Mouse (Mus musculus): Measurements from ENCODE around the gene Kctd10. TPM values are rescaled to one million over a fixed set of nuclear protein-coding genes. Genes with fewer than 3 reads are reported as not detected.

The Kctd10 gene
- polyA plus RNA-seq, 1 experiment from 2014 or later, result 103 TPM

- no peaks in the 10 kb centered on the region for H3K9me3 ChIP-seq (replicated peaks)
- H3K36me3 ChIP-seq, result peaks cover 82% of the 10 kb centered on the region
- peaks cover 55% of the 10 kb centered on the region for H3K4me1 ChIP-seq
- no peak overlapping the region; the same call in 1 of the 2 replicates for H3K27ac ChIP-seq (replicated peaks)
- no peak for DNase-seq (ENCODE audit: low spot score)
- H3K4me3 ChIP-seq, result no peak overlapping the region
- no peaks in the 10 kb centered on the region for H3K27me3 ChIP-seq (ENCODE audit: low read depth, poor library complexity, severe bottlenecking)
- 88% methylated on average over 9 of the region's 9 CpGs for WGBS
Measured at GRCm38 (mm10) chr5:114373581-114373980, 6.7 kb downstream of the Kctd10 start.

GRCm38 (mm10) chr5:114373174-114373573, 7.1 kb downstream of the Kctd10 start:
- no peaks in the 10 kb centered on the region for H3K27me3 ChIP-seq (ENCODE audit: low read depth, poor library complexity, severe bottlenecking)
- peaks cover 52% of the 10 kb centered on the region for H3K4me1 ChIP-seq
- no peak for DNase-seq (ENCODE audit: low spot score)
- H3K27ac ChIP-seq (replicated peaks), result peak overlapping the region; percentile 63; the same call in 1 of the 2 replicates
- WGBS, result 77% methylated on average over 11 of the region's 11 CpGs
- no peak overlapping the region for H3K4me3 ChIP-seq
- peaks cover 86% of the 10 kb centered on the region for H3K36me3 ChIP-seq
- no peaks in the 10 kb centered on the region for H3K9me3 ChIP-seq (replicated peaks)

GRCm38 (mm10) chr5:114372565-114372964, 7.7 kb downstream of the Kctd10 start:
- H3K4me3 ChIP-seq, result no peak overlapping the region
- peak; percentile 40 for DNase-seq (ENCODE audit: low spot score)
- 37% methylated on average over 11 of the region's 11 CpGs for WGBS
- H3K4me1 ChIP-seq, result peaks cover 46% of the 10 kb centered on the region
- peak overlapping the region; percentile 63; the same call in 1 of the 2 replicates for H3K27ac ChIP-seq (replicated peaks)
- no peaks in the 10 kb centered on the region for H3K27me3 ChIP-seq (ENCODE audit: low read depth, poor library complexity, severe bottlenecking)
- peaks cover 92% of the 10 kb centered on the region for H3K36me3 ChIP-seq
- no peaks in the 10 kb centered on the region for H3K9me3 ChIP-seq (replicated peaks)

GRCm38 (mm10) chr5:114371731-114372473, 8.4 kb downstream of the Kctd10 start:
- Histone ChIP-seq H3K4me3 (no peak overlapping the region), H3K36me3 (peaks cover 99% of the 10 kb centered on the region), H3K27ac (replicated peaks) (peak overlapping the region; percentile 63; the same call in 1 of the 2 replicates), H3K9me3 (replicated peaks) (no peaks in the 10 kb centered on the region), H3K4me1 (peaks cover 43% of the 10 kb centered on the region), H3K27me3 (ENCODE audit: low read depth, poor library complexity, severe bottlenecking) (no peaks in the 10 kb centered on the region)
- DNase-seq (ENCODE audit: low spot score), result no peak
- WGBS, result 74% methylated on average over 25 of the region's 25 CpGs

GRCm38 (mm10) chr5:114371331-114371730, 9.0 kb downstream of the Kctd10 start:
- Histone ChIP-seq H3K27me3 (ENCODE audit: low read depth, poor library complexity, severe bottlenecking) (no peaks in the 10 kb centered on the region), H3K27ac (replicated peaks) (no peak overlapping the region), H3K36me3 (peaks cover 100% of the 10 kb centered on the region), H3K9me3 (replicated peaks) (no peaks in the 10 kb centered on the region), H3K4me3 (no peak overlapping the region), H3K4me1 (peaks cover 43% of the 10 kb centered on the region)
- 81% methylated on average over 3 of the region's 3 CpGs for WGBS
- no peak for DNase-seq (ENCODE audit: low spot score)

GRCm38 (mm10) chr5:114370371-114370776, 9.9 kb downstream of the Kctd10 start:
- Histone ChIP-seq H3K36me3 (peaks cover 100% of the 10 kb centered on the region), H3K4me1 (peaks cover 43% of the 10 kb centered on the region), H3K27me3 (ENCODE audit: low read depth, poor library complexity, severe bottlenecking) (no peaks in the 10 kb centered on the region), H3K9me3 (replicated peaks) (no peaks in the 10 kb centered on the region), H3K4me3 (no peak overlapping the region), H3K27ac (replicated peaks) (0 out of 2 replicates have a peak overlapping the region, but pooled peaks have one; percentile 18)
- WGBS, result 78% methylated on average over 9 of the region's 9 CpGs
- DNase-seq (ENCODE audit: low spot score), result peak; percentile 36

- Histone ChIP-seq H3K4me1 (peaks cover 39% of the 10 kb centered on the region), H3K27me3 (ENCODE audit: low read depth, poor library complexity, severe bottlenecking) (no peaks in the 10 kb centered on the region), H3K4me3 (no peak overlapping the region), H3K9me3 (replicated peaks) (no peaks in the 10 kb centered on the region), H3K27ac (replicated peaks) (peak overlapping the region; percentile 39; the same call in 1 of the 2 replicates), H3K36me3 (peaks cover 100% of the 10 kb centered on the region)
- no peak for DNase-seq (ENCODE audit: low spot score)
- 86% methylated on average over 9 of the region's 9 CpGs for WGBS
Measured at GRCm38 (mm10) chr5:114369921-114370320, 10.4 kb downstream of the Kctd10 start.

- peaks cover 31% of the 10 kb centered on the region for H3K4me1 ChIP-seq
- DNase-seq (ENCODE audit: low spot score), result no peak
- 93% methylated on average over 16 of the region's 16 CpGs for WGBS
- peaks cover 100% of the 10 kb centered on the region for H3K36me3 ChIP-seq
- no peaks in the 10 kb centered on the region for H3K27me3 ChIP-seq (ENCODE audit: low read depth, poor library complexity, severe bottlenecking)
- H3K4me3 ChIP-seq, result no peak overlapping the region
- no peak overlapping the region for H3K27ac ChIP-seq (replicated peaks)
- H3K9me3 ChIP-seq (replicated peaks), result no peaks in the 10 kb centered on the region
Measured at GRCm38 (mm10) chr5:114368803-114369496, 11.4 kb downstream of the Kctd10 start.

- no peaks in the 10 kb centered on the region for H3K27me3 ChIP-seq (ENCODE audit: low read depth, poor library complexity, severe bottlenecking)
- no peak for DNase-seq (ENCODE audit: low spot score)
- no peak overlapping the region for H3K4me3 ChIP-seq
- H3K9me3 ChIP-seq (replicated peaks), result no peaks in the 10 kb centered on the region
- peaks cover 23% of the 10 kb centered on the region for H3K4me1 ChIP-seq
- no peak overlapping the region for H3K27ac ChIP-seq (replicated peaks)
- H3K36me3 ChIP-seq, result peaks cover 100% of the 10 kb centered on the region
- WGBS, result 95% methylated on average over 14 of the region's 14 CpGs
Measured at GRCm38 (mm10) chr5:114368121-114368520, 12.2 kb downstream of the Kctd10 start.

- no peak overlapping the region for H3K4me3 ChIP-seq
- peaks cover 100% of the 10 kb centered on the region for H3K36me3 ChIP-seq
- H3K4me1 ChIP-seq, result peaks cover 3% of the 10 kb centered on the region; the same call in 1 of the 2 replicates
- no peak overlapping the region for H3K27ac ChIP-seq (replicated peaks)
- no peak for DNase-seq (ENCODE audit: low spot score)
- 93% methylated on average over 23 of the region's 23 CpGs for WGBS
- no peaks in the 10 kb centered on the region for H3K27me3 ChIP-seq (ENCODE audit: low read depth, poor library complexity, severe bottlenecking)
- H3K9me3 ChIP-seq (replicated peaks), result no peaks in the 10 kb centered on the region
Measured at GRCm38 (mm10) chr5:114365043-114365752, 15.1 kb downstream of the Kctd10 start.

- no peaks in the 10 kb centered on the region for H3K9me3 ChIP-seq (replicated peaks)
- no peak for DNase-seq (ENCODE audit: low spot score)
- WGBS, result 89% methylated on average over 15 of the region's 15 CpGs
- H3K4me3 ChIP-seq, result no peak overlapping the region
- peaks cover 66% of the 10 kb centered on the region for H3K36me3 ChIP-seq
- peaks cover 34% of the 10 kb centered on the region for H3K4me1 ChIP-seq
- H3K27me3 ChIP-seq (ENCODE audit: low read depth, poor library complexity, severe bottlenecking), result no peaks in the 10 kb centered on the region
- no peak overlapping the region for H3K27ac ChIP-seq (replicated peaks)
Measured at GRCm38 (mm10) chr5:114360968-114361367, 19.3 kb downstream of the Kctd10 start.

- Histone ChIP-seq H3K36me3 (peaks cover 52% of the 10 kb centered on the region), H3K4me3 (no peak overlapping the region; the same call in 1 of the 2 replicates), H3K9me3 (replicated peaks) (no peaks in the 10 kb centered on the region), H3K27ac (replicated peaks) (no peak overlapping the region), H3K27me3 (ENCODE audit: low read depth, poor library complexity, severe bottlenecking) (no peaks in the 10 kb centered on the region), H3K4me1 (peaks cover 34% of the 10 kb centered on the region)
- no peak for DNase-seq (ENCODE audit: low spot score)
- 69% methylated on average over 8 of the region's 8 CpGs for WGBS
Measured at GRCm38 (mm10) chr5:114359586-114359985, 20.7 kb downstream of the Kctd10 start.
